Mouse (Mus musculus): ENCODE results near the gene Hdgf.

Hdgf gene

GRCm38 (mm10) chr3:87910573-87911141 lies 4.5 kb downstream of the Hdgf start:
- DNase-seq: peak; percentile 91

GRCm38 (mm10) chr3:87913491-87913890 lies 7.4 kb downstream of the Hdgf start:
- no peak for DNase-seq

- DNase-seq: no peak
Measured at GRCm38 (mm10) chr3:87913891-87914290, 7.8 kb downstream of the Hdgf start.

- DNase-seq: no peak
Measured at GRCm38 (mm10) chr3:87916990-87917389, 10.9 kb downstream of the Hdgf start.

DNA sequence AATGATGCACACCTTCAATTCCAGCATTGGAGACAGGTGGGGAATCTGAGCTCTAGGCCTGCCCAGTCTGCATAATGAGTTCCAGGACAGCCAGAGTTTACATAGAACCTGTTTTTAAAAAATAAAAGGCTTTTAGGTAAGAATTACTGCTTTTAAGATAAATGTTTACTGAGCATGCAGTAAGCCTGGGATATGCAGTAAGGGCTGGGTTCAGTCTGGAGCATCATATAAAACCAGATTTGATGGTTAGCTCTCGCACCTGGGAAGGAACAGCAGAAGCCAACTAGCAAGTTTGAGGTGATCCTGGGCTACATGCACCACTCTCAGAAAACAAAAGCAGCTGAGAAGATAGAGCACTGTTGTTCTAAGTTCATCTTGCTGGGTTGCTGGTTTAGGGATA lies 12.4 kb downstream of the Hdgf start:
- DNase-seq: no peak

DNA sequence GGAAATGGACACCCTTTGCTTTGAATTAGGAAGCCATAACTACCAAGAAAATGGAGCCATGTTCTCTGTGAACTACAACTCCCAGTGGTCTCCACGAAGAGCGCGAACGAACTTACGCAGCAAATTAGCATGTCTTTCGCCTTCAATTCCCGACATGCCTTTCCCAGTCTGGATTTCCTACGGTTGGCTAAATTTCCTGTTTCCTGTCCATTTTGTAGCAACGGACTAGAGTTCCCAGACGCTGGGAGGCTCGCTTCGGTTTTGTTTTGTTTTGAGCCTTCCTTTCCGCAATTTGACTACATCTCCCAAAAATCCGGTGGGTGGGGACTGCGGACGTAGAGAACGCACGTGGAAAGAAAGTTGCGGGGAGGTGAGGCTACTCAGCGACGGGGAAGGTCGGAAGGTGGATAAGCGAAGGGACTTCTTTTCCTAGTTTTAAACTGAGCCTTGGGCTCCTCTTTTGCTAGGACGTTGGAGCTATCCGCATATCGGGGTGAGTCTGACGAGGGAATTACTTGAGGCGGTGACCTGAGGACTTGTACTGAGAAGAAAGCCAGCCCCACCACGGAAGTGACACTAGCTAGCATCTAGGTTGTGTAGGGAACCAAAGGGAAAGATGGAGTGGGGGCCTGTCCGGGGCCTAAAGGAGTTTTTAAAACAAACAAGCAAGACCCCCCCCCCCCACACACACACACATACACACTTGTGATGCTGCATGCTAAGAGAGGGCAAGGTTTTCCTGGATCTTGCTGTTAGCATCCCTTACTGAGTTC lies 13.4 kb downstream of the Hdgf start, which contains the start of gene Mrpl24:
TSS of gene Mrpl24 (plus strand) at position 171 of the 773 bp plus-strand sequence.
- peak; percentile 94 for DNase-seq

- DNase-seq: no peak
Measured at GRCm38 (mm10) chr3:87920270-87920943, 14.3 kb downstream of the Hdgf start.

GRCm38 (mm10) chr3:87924996-87925395 lies 18.9 kb downstream of the Hdgf start:
- DNase-seq: no peak

GRCm38 (mm10) chr3:87927452-87927851 lies 21.3 kb downstream of the Hdgf start:
- DNase-seq: no peak

DNA sequence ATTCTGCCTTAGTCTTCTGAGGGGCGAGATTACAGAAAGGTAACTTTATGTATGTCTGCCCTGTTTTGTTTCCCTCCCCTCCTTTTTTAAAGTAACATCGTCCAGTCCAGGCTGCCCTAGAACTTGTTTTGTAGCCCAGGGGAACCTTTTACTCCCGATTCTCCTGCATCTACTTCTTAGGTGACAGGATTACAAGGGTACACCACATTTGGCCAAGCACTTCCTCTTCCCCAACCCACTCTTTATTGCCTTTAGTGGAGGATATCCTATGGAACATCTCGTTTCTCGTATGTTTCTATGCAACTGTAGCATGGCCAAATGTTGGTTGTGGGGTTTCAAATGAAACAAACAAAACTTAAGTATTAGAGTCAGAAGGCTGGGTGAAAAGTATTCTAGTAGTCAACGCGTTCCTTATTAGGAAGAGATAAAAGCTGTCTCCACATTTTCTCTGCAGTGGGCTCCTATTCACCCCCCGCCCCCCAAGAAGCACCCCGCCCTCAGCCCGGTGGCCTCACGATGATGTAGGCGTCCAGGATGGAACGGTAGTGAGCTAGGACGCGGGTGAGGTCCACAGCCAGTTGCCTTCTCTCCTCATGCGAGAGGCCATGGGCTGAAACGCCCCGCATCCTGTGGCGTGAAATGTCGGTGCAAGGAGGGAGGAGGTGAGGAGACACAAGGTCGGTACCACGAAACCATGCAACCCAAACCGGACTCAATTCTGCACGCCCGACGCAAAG lies 23.4 kb downstream of the Hdgf start:
- DNase-seq: no peak

DNA sequence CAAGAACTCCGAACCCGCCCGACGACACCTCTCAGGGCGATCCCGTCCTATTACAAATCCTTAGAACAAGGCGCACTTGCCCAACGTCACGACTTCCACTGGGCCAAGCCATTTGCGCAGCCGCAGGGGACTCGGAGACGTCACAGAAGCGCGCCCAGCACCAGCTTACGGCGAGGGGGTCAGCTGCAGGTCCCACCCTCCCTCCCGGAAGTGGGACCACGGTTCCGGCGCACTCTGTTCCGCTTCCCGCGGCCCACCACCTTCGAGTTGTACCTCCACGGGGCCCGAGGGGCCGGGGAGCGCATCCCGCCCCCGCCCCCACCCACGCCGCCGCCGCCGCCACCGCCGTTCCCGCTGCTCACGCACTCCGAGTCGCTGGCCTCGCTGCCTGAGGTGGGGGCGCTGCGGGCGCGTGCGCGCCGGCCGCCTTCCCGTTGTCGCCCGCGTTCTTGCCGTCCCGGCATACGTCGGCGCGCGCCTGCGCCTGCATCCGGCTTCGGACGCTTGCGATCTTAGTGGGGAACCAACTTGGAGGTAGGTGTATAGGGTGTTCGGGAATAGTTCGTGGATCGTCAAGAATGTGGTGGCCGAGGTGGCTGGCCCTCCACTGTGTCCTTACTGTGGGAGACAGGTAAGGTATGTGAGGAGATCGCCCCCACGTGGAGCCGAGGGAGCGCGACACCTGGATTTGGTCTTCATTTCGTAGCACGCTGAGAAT lies 24.1 kb downstream of the Hdgf start, which contains the start of the genes Isg20l2 and Rrnad1:
TSS of gene Isg20l2 (plus strand) at position 237 of the 718 bp plus-strand sequence.
TSS of gene Rrnad1 (minus strand) at position 640 of the 718 bp plus-strand sequence.
- DNase-seq: peak; percentile 98

- DNase-seq: no peak
Measured at GRCm38 (mm10) chr3:87934026-87934425, 27.9 kb downstream of the Hdgf start.

DNA sequence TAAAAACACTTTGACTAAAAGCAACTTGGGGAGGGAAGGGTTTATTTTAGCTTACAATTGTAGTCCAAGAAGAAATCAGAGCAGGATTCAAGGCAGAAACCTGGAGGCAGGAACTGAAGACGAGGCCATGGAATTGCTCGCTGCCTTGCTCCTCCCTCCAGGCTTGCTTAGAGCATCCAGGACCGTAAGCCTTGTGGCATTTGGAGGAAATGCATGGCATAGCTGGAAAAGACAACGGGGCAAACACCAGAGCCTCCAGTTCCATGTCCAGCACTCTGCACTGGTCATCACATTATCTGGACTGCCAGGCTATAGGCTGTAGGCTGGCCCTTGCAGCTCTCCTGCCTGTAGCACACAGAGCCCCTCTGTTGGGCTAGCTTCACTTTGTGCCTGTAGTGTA lies 28.4 kb downstream of the Hdgf start:
- DNase-seq: no peak

DNA sequence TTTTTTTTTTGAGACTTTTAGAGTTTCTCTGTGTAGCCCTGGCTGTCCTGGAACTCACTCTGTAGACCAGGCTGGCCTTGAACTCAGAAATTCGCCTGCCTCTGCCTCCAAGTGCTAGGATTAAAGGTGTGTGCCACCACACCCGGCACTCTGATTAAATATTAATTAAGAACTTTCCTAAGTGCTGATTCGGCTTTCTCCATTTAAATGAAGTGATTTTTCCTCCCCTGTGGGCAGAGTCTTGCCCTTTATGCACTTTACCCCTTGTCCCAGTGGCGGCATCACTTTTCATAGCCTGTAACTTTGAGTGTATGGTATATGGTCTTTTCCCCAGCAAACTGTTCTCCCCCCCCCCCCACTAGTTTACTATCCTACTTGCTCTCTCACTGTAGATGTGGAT lies 29.1 kb downstream of the Hdgf start:
- DNase-seq: no peak

- peak; percentile 91 for DNase-seq
Measured at GRCm38 (mm10) chr3:87935776-87936175, 29.7 kb downstream of the Hdgf start.

GRCm38 (mm10) chr3:87940611-87941010 lies 34.5 kb downstream of the Hdgf start:
- no peak for DNase-seq

DNA sequence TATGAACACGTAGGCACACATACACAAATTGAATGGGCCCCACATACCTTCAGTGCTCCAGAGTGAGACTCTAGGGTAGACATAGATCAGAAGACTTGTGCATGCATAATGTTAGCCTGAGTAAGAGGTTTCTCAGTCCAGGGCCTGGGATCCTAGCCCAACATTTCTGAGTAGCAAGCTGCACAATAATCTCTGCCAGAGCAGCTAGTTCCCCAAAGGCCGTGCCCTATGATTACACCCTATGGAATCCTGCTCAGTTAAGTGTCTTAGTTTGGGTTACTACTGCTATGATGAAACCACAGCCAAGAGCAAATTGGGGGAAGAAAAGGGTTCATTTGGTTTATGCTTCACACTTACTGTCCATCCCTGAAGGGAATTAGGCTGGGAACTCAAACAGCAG lies 36.4 kb downstream of the Hdgf start:
- DNase-seq: no peak

DNA sequence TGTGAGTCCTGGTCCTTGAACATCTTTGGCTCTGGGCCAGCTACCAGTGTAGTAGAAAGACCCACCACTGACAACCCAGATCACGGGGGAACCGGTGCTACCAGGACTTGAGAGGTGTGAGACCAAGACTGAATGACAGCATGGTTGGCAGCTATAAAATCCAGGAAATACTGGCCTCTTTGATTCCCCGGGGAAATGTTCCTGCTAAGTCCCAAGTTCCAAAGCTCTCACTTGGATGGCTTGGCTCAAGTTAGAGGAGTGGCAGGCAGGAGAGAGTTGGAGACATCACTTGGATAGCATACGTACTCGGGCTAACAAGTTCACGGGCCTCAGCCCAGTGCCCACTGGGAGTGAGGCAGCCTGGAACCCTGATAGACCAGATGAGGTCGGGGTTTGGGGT lies 37.5 kb downstream of the Hdgf start:
- no peak for DNase-seq

DNA sequence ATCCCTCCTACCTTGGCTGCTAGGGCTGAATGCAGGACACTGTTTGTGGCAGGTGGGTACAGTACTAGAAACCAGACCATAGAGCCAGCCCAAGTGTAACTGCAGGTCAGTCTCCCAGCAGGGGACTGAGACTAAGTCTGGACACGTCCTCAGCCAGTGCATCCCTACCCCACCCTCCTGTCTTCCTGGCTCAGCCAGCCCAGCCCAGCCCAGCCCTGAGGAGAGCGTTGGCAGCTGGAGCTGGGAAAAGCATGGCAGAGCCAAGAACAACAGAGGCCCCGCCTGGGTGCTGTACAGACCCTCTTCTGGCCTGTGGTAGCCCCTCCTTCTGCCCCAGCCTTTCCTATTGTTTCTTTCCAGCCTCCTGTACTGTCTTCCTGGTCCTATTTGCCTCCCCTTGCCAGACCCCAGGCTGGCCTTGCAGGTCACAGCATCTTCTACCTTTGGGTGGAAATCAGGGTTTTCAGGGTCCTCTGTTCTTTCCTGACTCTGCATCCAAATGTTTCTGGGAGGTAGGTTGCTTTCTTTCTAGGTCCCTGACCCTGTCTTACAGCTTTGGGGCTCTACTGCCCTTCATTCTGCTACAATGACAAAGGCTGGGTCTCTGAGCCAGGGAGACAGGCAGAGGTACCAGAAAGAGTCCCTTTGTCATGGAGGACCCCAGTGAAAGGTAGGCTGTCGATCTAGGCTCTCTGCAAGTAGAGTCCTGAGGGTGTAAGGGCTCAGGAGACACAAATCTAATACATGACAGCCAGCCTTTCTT lies 38.9 kb downstream of the Hdgf start:
- DNase-seq: peak; percentile 48

- DNase-seq: peak; percentile 68
Measured at GRCm38 (mm10) chr3:87945781-87946540, 39.8 kb downstream of the Hdgf start.

DNA sequence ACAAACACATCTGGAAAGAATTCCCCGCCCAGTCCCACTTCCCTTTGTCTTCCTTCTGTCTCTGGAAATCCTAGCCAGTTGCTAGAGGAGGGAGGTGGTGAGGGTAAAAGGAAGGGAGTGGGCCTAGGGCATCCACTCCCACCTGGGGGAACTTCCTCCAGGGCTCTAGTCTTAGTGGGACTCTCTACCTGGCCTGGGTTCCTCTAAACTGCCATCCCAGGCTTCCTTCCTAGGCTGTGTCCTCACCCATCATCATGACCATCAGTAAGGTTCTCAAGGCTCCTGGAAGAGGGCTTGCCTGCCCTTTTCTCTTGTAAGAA lies 40.4 kb downstream of the Hdgf start:
- no peak for DNase-seq
